Mouse (Mus musculus) thymus, postnatal 14 days (tissue): ENCODE data around the gene Gria2.

Experiments
- DNase-seq: peaks from one replicate; pipeline ENCODE4 v3.0.0; 2021

Gene Gria2

DNA sequence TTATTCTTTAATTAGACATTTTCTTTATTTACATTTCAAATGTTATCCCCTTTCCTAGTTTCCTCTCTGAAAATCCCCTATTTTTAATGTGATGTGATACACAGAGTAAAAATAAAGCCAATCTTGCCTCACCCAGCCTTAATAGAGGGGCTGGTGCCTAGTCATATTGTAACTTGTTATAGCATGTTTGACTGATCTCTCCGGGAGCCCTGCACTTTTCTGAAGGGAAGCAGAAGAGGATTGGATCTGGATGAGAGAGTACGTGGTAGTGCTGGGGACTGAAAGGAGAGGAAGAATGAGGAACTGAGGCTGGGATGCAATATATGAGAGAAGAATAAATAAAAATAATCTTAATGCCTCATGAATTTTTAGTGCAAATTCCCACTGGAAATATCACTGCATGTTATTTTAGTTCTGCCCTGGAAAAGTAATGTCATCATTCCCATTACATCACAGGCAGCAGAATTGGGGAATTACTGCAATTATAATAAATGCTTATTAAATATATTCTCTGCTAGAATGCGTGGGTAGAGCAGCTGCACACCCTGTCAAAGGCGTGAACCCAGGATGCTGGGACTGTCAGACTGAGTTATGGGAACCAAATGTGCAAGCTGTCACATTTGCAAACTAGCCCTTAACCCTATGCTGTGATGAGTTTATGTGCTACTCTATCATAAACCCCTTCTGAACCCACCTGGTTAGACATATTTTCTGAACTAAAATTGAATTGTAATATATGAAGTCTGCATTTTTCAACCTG lies 28.4 kb downstream of the Gria2 start:
- no peak for DNase-seq

DNA sequence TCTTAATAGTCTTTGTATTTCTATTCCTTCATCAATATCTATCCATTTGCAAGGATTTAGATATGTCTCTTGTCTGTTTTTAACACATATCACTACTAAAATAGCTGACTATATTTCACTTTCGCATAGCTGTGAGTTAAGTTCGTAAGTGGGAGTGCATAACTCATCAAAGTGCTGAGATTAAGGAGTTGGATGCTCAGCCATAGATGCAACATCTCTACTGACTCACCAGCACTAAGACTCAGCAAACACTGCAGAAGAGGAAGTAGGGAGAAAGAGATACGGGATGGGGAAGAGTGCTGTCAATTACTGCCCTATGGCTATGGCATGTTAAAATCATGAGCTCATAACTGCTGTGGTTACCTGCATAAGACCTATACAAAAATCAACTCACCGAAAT lies 29.4 kb downstream of the Gria2 start:
- no peak for DNase-seq

DNA sequence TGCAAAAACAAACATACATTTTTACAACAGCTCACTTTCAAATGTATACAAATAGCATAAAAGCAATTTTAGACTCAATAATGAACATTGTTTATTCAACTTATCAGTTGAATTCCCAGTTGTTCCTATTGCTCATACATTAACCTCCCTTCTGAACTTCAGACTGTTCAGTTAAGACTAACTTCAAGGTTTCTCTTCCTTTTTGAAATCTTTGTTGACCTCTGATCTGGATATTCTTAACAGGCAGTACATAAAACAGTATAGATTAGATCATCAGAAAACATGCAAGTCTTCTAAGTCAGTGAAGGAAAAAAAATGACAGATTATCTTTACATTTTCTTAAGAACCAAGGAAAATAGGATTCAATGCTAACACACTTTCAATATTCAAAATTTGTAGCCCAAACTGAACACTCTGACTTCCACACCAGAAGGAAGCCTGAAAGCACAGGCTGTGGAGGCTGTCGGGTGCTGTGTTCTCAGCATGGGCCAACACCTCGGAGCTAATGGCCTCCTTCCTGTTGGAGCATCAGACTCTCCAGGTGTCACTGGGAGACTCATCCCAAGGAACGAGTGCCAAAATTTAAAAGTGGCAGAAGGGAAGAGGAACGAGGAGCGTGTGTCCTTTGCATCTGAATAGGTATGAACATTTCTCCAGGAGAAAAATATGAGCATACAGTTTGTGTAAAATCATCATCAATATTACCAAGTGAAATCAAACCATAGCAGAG lies 33.0 kb downstream of the Gria2 start:
- no peak for DNase-seq

DNA sequence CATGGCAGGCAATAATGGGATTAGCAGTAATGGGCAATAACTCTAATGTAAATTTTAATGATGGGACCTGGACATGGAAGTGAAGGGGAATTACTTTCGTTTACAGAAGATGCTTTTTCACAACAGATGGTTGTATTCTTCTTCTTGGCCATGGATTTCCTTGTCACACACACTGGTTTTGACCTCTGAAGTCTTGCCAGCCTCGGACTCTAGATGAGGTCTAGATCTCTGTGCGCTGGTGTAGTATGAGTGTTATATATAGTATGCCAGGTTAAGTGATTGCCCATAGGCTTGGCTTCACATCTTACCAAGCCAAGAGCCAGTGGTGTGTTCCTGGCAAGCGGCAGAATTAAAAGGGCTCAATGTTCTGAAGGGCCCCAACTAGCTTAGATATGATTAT lies 43.7 kb downstream of the Gria2 start:
- no peak for DNase-seq

DNA sequence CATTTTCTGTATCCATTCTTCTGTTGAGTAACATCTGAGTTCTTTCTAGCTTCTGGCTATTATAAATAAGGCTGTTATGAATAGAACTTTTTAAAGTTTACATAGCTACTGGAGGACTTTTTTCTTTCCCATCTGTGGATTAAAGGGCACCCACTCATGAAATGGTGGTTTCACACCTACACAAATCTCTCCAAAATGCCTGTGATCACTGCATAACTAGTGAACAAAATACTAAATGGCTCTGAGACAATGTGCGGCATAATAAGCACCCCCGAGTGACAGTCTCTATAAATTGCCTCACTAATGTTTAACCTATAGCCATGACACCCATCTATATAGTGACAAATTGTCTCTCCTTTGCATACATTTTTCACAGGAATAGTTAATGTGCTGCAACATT lies 44.3 kb downstream of the Gria2 start:
- DNase-seq = no peak

DNA sequence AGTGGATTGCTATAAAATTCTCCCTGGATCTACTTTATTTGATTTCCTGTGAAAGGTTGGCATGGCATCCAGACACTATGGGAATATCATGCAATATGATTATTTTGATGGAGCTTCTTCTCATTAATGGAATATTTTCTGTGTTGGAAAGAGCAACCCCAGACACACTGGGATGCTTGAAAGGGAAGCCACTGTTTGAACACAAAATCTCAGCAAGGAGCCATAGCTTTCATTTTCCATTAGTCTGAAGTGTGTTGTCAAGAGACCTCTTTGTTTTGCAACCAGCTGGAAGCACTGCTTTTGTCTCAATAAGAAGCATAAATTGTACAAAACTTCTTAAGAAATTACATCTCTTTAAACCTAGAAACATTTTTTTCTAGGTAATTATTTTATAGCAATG lies 51.8 kb downstream of the Gria2 start:
- DNase-seq = no peak

DNA sequence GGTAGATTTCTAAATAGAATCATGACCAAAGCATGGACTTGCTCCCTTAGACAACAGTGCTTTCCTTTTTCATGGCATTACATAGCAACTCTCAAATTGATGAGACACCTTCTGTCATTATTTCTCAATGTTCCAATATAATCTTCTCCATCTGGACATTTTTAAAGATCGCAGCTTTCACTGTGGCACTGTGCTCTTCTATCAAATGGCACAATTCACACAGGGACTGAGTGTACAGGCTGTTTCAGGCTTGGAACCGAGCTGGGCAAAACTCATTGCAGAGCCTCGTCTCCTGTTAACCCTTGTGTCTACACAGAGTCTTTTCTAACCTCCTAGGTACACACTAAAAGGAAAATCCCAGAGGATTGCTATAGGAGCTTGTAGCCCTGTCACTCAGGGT lies 77.4 kb downstream of the Gria2 start:
- no peak for DNase-seq

DNA sequence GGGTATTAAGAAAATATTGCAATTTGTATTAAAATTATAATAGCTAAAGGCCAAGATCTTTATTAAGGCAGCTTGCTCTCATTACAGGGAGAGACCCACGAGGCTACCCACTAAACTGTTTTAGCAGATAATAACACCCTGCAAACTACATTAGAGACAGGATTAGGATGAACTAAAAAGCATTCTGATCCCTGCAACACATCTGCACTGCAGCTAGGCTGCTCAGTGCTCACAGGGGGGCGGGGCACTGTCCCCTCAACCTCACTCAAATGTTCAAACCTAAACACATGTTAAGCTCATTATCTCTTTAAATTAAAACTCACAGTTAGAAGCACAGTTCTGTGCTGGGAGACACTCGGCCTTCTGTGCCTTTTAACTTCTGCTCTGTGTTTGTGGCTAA lies 89.5 kb downstream of the Gria2 start:
- DNase-seq = no peak

DNA sequence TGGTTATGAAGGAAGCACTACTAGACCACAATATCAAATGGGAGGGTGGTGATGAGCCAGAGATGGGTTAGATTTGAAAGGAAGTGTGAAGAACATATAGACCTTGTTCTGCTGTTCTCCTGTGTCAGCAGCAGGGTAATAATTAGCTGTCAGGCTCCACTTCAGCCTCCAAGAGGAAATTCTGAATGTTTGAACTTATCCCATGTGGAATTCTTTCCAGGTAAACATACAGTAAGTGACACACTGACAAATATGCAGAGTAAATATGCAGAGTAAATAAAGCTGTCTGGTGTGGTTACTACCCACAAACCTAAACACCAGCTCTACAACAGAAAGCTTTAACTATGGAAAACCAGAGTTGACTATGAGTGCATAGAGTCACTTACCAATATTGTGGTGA lies 93.6 kb downstream of the Gria2 start:
- DNase-seq = no peak

DNA sequence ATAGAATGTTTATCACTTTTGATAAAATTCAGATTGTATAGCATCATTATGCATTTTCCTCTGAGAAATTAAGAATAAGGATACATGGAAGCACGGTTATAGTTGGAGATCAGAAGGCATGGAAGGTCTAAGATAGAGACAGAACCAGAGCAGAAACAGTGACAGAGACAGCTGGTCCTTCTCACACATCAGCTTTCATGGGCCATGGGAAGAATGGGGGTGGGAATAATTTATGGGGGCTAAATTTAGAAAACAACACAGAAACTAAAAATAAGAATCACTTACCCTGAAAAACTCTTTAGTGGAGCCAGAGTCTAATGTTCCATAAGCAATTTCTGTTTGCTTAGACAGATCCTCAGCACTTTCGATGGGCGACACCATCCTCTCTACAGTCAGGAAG lies 100.5 kb downstream of the Gria2 start:
- no peak for DNase-seq

DNA sequence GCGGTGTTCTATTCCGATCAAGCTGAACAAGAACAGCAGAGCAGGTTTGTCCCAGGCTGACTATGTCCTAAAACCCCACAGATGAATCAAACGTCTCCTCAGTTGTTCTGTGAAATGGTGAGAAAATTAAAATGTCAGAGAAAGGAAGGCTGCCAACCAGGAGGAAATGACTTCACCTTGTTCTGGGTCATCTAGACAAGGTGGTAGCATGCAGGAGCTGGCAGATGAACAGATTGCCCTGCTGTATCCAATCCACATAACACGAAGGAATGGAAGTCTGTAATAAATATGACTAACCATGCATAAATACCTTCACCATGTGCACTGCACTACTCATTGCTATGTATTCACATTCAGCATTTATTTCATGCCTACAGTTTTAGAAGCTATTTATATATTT lies 105.1 kb downstream of the Gria2 start:
- no peak for DNase-seq

DNA sequence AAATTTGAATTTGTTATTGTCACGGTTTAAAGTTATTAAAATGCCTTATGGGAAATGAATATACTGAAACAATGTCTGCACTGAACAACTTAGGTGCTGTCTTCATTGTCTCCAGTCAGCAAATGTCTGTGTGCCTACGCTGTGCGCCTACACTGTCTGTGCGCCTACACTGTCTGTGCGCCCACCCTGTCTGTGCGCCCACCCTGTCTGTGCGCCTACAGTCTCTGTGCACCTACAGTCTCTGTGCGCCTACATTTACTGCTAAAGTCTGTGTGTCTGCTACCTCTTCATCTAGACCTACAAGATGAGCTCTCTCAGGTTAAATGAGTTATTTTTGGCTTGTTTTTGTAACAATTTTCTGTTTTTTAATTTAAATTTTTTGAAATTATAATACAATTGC lies 107.7 kb downstream of the Gria2 start:
- no peak for DNase-seq

DNA sequence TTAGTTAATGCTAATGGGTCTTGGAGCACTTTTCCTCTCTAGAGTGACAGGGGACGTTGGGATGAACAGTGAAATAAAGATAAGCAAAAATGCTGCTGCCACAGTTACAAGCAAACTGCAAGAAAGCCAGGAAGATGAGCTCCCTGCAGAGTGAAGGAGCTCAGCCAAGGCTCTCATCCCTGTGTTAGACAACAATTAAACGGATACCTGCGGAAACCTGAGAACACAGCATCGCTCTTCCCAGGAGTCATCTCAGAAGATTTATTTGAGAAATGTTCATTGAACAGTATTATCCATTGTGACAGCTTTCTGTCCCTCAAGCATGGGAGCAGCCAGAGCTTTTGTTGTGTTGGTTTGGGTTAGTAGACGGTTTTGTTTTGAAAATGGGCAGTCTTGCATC lies 137.5 kb downstream of the Gria2 start:
- DNase-seq = no peak

DNA sequence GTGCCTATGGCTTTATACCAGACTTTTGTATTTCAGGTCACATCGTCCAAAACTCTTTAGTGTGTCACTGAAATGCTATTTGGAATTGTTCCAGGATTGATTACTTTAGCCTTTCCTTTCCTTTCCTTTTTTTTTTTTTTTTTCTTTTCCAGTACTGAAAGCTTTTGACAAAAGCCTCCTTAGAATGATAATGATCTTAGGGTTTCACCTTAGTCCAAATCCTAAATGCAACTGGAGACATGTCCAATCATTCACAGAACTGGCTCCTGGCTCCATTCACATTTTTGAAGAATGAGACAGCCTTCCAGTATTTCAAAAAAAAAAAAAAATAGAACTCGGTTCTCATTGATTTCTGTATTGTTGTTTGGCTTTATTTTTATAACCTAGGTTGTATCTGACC lies 139.3 kb downstream of the Gria2 start:
- DNase-seq = no peak

DNA sequence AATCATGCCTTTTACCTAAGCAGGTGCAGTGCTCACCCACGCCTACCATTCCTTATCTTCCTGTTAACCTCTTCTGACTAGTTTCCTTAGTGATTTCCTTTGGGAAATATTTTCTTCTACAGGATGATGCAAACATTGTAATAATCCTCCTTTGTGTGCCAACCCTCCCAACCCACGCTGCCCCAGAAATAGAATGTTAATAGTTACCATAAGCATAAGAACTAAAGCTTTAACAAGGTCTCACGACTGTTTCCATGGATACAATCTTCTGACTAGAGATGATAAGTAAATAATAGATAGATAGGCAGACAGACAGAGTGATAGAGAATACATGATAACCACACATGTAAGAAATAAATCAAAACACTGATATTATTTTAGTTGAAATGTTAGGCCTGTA lies 140.8 kb downstream of the Gria2 start:
- no peak for DNase-seq

DNA sequence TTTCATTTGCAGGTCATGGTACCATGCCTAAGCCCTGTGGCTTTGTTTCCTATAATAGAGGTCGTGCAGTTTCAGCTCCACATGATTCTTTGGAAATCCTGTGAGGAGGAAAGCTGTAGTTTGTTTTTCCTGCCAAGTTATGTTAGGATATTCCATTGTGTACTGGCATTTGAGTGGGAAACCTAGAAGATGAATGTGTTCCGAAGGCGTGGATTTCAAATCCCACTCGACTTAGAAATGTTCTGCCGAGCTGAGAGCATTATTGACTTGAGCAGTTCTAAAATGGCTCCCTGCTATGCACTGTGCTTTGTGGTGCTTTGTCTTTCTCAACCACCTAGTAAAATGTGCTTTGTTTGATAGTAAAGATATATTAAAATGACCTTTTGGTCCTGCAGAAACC lies 150.4 kb downstream of the Gria2 start:
- DNase-seq = no peak
